Mouse (Mus musculus) midbrain, embryonic 16.5 days (tissue): ENCODE measurements around the gene Ctdspl. TPM values are rescaled to one million over a fixed set of nuclear protein-coding genes. Genes with fewer than 3 reads are reported as not detected.

Source experiments
- ATAC-seq: fragments of 200-750 bp; cut with Nextera tagmentation; 2 replicates; pipeline ENCODE4 v1.8.0; 2017; ENCODE audit warnings: moderate TSS enrichment
- H3K27ac ChIP-seq: fragments of 300-500 bp; sonication (generic); 2 replicates; pipeline ENCODE4 v1.5.1; 2014; ENCODE audit warnings: mild to moderate bottlenecking, low read length, mixed read lengths
- H3K27me3 ChIP-seq: fragments of 300-500 bp; sonication (generic); 2 replicates; pipeline ENCODE4 v1.6.1; 2014; ENCODE audit warnings: low read depth, low read length, mixed read lengths; ENCODE audit not compliant: control insufficient read depth, insufficient read depth
- H3K36me3 ChIP-seq: fragments of 300-500 bp; sonication (generic); 2 replicates; pipeline ENCODE4 v1.6.1; 2014; ENCODE audit warnings: mild to moderate bottlenecking, low read length, moderate library complexity, mixed read lengths; ENCODE audit not compliant: control insufficient read depth, insufficient read depth
- H3K4me1 ChIP-seq: fragments of 300-500 bp; sonication (generic); 2 replicates; pipeline ENCODE4 v1.6.1; 2014; ENCODE audit warnings: mild to moderate bottlenecking, low read length, mixed read lengths; ENCODE audit not compliant: control insufficient read depth, insufficient read depth
- H3K4me2 ChIP-seq: fragments of 300-500 bp; sonication (generic); 2 replicates; pipeline ENCODE4 v1.6.1; 2014; ENCODE audit warnings: mild to moderate bottlenecking, low read length, mixed read lengths
- H3K4me3 ChIP-seq: fragments of 300-500 bp; sonication (generic); 2 replicates; pipeline ENCODE4 v1.5.1; 2014; ENCODE audit warnings: low read depth, mild to moderate bottlenecking, low read length, moderate library complexity, mixed read lengths
- H3K9ac ChIP-seq: fragments of 300-500 bp; sonication (generic); 2 replicates; pipeline ENCODE4 v1.6.1; 2014; ENCODE audit warnings: low read depth, low read length, mixed read lengths
- H3K9me3 ChIP-seq: fragments of 300-500 bp; sonication (generic); replicated peaks from 2 replicates; pipeline ENCODE4 v1.6.1; 2014; ENCODE audit warnings: mild to moderate bottlenecking, low read length, mixed read lengths; ENCODE audit not compliant: control insufficient read depth, poor library complexity, severe bottlenecking
- WGBS: fragments of 180-500 bp; shearing (Covaris S2); extraction: QIAGEN DNeasy Blood & Tissue Kit; methylation state at CpG from one replicate; pipeline ENCODE4 v1.1.7; 2014; 5-methylcytosine and 5-hydroxymethylcytosine counted together
- polyA plus RNA-seq: library from polyadenylated mRNA; unstranded; fragments of >200 nt; fragmentation: Nextera tagmentation; extraction: Ambion mirVana; gene quantifications from 2 replicates; pipeline ENCODE4 v1.2.1, GENCODE M21; 2015

Ctdspl gene
- polyA plus RNA-seq, 1 experiment from 2014 or later, result 10.9 TPM

DNA sequence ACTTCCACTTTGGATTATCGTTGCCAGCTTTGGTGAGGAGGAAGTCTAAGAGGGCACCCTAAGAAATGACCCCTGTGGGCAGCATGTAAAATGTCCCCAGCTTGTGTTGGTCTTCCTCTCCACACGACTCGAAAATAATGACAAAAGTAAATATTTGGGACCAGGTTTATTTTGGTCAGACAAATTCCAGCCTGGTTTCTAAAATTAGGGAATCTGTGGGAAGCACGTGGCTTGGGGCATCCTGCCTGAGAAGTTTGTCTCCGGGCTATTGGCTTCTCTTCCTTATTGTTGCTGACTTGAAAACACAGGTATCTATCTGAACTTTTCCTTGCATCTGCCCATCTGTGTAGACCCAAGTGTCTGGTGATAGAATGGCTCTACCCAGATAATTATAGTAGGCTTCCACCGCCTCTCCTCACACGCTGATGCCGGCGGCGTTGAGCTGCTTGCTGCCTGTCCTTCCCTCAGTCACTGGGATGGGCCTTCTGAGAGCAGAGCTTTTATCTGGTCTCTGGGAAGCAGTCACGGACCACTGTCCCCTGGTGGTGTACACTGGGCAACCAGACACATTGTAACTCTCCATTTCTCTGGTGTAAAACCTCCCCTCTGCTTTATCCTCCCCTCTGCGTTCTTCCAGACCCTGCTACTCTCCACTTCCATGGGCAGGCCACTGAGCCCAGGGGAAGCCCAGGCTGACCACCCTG, 68.4 kb downstream of the Ctdspl start:
- H3K36me3 ChIP-seq, result no peaks in the 10 kb centered on the region
- 82% methylated on average over 12 of the region's 12 CpGs for WGBS
- H3K4me2 ChIP-seq, result no peak overlapping the region
- no peak overlapping the region for H3K4me3 ChIP-seq
- H3K9ac ChIP-seq, result no peak overlapping the region
- no peaks in the 10 kb centered on the region for H3K9me3 ChIP-seq
- H3K27me3 ChIP-seq, result no peaks in the 10 kb centered on the region
- H3K27ac ChIP-seq, result no peak overlapping the region
- no peak for ATAC-seq
- no peaks in the 10 kb centered on the region; the same call in 1 of the 2 replicates for H3K4me1 ChIP-seq

DNA sequence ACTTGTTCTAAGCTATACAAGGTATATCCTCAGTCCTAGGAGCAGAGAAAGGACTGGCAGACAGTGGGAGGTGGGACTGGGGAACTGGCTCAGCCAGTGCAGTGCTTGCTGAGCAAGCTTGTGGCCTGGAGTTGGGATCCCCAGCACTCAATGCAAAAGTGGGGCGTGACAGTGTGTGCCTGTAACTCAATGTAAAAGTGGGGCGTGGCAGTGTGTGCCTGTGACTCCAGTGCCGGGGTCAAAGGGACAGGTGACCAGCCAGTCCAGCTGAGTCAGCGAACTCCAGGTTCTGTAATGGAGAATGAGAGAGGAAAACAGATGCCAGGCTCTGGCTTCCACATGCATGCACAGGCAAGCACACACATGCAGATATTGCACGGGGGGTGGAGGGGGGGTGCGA, 69.3 kb downstream of the Ctdspl start:
- H3K27me3 ChIP-seq, result no peaks in the 10 kb centered on the region
- no peak overlapping the region for H3K27ac ChIP-seq
- H3K4me1 ChIP-seq, result no peaks in the 10 kb centered on the region; the same call in 1 of the 2 replicates
- 87% methylated on average over 6 of the region's 6 CpGs for WGBS
- no peaks in the 10 kb centered on the region for H3K36me3 ChIP-seq
- H3K9me3 ChIP-seq, result no peaks in the 10 kb centered on the region
- H3K9ac ChIP-seq, result no peak overlapping the region
- ATAC-seq, result no peak
- H3K4me2 ChIP-seq, result no peak overlapping the region
- no peak overlapping the region for H3K4me3 ChIP-seq

DNA sequence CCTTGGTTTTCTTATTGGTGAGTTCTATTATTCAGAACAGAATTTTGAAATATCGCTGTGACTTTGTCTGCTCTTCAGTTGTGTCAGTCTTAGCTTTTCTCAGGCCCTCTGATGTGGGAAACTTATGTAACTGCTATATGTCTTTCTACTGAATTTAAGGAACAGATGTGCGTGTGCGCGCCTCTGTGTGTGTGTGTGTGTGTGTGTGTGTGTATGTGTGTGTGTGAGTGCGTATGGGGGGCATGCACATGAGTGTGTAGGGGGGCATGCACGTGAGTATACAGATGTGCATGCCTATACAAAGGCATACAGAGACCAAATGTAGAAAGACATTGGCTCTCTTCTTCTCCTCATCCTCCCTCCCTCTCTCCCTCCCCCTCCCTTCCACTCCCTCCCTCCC, 71.0 kb downstream of the Ctdspl start:
- Histone ChIP-seq H3K36me3 (no peaks in the 10 kb centered on the region), H3K27ac (no peak overlapping the region), H3K4me2 (no peak overlapping the region), H3K9me3 (no peaks in the 10 kb centered on the region), H3K27me3 (no peaks in the 10 kb centered on the region), H3K4me3 (no peak overlapping the region), H3K9ac (no peak overlapping the region), H3K4me1 (no peaks in the 10 kb centered on the region)
- 91% methylated on average over 6 of the region's 6 CpGs for WGBS
- ATAC-seq, result no peak

DNA sequence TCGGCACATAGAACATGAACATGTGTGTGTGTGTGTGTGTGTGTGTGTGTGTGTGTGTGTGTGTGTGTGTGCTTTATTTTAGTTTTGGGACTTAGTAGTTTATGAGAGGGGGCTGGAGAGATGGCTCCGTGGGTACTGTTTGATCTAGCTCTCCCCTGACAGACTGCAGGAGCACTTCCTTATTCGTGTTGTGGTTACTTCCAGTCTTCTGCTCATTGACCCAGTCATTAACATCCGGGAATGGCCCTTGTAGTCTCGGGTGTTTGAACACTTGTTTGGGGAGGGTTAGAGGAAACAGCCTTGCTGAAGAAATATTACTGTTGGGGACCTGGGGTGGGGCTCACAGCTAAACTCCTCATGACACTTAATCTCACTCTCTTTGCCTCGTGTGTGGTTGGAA, 73.9 kb downstream of the Ctdspl start:
- no peak overlapping the region for H3K4me3 ChIP-seq
- H3K9me3 ChIP-seq, result no peaks in the 10 kb centered on the region
- WGBS, result 81% methylated on average over 6 of the region's 6 CpGs
- no peaks in the 10 kb centered on the region for H3K36me3 ChIP-seq
- no peak overlapping the region for H3K9ac ChIP-seq
- H3K27ac ChIP-seq, result no peak overlapping the region
- no peak for ATAC-seq
- H3K4me1 ChIP-seq, result no peaks in the 10 kb centered on the region
- H3K27me3 ChIP-seq, result no peaks in the 10 kb centered on the region
- no peak overlapping the region for H3K4me2 ChIP-seq

DNA sequence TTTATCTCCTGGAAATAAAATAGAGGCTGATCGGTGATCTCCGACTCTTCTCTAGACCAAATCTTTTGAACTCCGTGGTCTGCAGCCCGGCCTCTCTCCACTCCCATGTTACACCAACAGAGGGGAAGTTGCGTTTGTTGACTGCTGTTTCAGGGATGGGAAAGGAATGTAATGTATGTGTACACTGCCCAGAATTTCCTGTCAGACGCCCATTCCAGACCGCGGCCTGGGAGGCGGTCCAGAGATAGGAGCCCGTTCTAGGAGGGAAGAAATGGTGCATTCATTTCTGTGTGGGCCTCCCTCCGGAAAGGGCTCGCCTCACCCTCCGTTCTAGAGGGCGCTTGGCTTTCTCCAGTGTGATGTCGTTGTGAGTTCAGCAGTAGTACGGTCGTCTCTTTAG, 76.0 kb downstream of the Ctdspl start:
- Histone ChIP-seq H3K36me3 (no peaks in the 10 kb centered on the region), H3K27ac (no peak overlapping the region), H3K4me1 (no peaks in the 10 kb centered on the region), H3K9ac (no peak overlapping the region), H3K4me2 (no peak overlapping the region), H3K9me3 (no peaks in the 10 kb centered on the region), H3K27me3 (no peaks in the 10 kb centered on the region), H3K4me3 (no peak overlapping the region)
- 87% methylated on average over 17 of the region's 17 CpGs for WGBS
- no peak for ATAC-seq

DNA sequence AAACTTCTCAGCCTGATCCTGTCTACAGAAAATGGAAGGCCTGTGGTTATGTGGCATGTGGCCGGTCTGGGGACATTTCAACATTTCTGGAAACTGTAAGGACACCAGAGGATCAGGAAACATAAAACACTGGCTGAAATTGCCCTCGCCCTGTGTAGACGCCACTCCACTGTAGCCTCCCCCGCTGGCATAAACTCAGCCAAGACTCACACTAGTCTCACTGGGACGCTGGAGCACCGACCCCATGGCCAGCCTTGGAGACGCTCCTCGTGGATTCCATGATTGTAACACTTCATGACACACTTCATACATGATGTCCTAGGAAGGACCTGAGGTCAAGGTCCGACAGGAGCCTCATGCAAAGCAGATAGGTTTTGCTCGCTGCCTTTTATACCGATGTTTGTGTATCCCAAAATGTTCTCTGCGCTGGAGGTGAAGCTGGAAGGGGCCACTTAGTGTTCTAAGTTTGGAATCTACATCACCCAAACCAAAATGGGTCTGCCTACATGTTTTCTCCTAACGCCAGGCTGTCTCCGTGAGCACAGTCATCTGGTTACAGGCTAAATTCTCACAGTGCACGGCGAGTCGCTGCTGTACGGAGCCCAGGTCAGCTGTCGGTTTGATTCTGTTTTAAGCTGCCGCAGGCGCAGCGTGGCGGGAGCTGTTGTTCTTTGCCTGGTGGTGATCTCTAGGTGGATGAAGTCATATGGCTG, 77.9 kb downstream of the Ctdspl start:
- Histone ChIP-seq H3K27me3 (no peaks in the 10 kb centered on the region), H3K4me1 (no peaks in the 10 kb centered on the region), H3K4me2 (no peak overlapping the region), H3K4me3 (no peak overlapping the region), H3K27ac (no peak overlapping the region), H3K36me3 (no peaks in the 10 kb centered on the region), H3K9ac (no peak overlapping the region), H3K9me3 (no peaks in the 10 kb centered on the region)
- no peak for ATAC-seq
- 91% methylated on average over 23 of the region's 23 CpGs for WGBS

DNA sequence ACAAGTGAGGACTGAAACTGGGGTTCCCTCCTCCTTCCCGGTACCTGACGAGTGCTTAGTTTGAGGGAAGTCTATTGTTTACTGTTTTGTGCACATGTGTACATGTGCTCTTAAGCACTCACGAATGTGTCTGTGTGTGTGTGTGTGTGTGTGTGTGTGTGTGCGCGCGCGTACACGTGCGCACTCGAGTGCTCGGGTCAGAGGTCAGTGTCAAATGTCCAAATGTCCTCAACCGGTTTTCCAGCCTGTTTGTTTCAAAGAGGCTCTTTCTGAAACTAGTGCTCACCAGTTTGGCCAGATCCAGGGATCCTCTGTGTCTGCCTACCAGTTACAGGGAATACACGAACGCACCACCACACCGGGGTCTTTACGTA, 78.4 kb downstream of the Ctdspl start:
- Histone ChIP-seq H3K9ac (no peak overlapping the region), H3K27ac (no peak overlapping the region), H3K4me3 (no peak overlapping the region), H3K36me3 (no peaks in the 10 kb centered on the region), H3K4me2 (no peak overlapping the region), H3K4me1 (no peaks in the 10 kb centered on the region), H3K27me3 (no peaks in the 10 kb centered on the region), H3K9me3 (no peaks in the 10 kb centered on the region)
- 93% methylated on average over 16 of the region's 16 CpGs for WGBS
- no peak; the same call in 1 of the 2 replicates for ATAC-seq

DNA sequence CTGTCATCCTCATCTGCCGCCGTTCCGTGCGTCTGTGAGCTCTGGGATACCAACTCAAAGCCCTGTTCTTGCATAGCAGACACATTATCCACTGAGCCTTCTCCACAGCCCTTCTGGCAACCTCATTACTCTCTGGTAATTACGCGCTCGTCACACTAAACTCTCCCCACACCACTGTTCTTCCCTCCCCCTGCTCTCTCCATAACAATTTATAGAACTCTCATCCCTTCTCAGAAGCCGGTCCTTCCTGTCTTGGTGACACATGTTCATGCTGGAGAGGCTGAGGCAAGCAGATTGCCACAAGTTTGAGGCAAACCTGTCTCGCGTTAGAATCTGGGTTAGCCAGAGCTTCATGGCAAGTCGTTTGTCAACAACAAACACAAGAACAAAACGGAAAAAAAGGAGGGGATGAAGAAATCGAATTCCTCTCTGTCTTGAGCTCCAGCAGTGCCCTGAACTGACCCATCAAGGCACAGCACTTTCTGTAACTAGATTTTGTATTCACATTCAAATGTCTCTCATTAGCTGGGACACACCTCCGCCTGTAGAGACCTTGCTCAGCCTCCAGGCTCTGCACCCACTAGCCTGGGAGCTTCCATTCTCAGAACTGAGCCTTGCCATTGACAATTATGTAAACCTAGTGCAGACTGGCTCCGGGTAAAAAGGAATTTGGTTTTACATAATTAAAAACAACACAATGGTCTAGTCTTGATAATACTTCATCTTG, 79.2 kb downstream of the Ctdspl start:
- WGBS, result 76% methylated on average over 15 of the region's 15 CpGs
- no peak overlapping the region for H3K4me2 ChIP-seq
- no peaks in the 10 kb centered on the region for H3K4me1 ChIP-seq
- H3K27me3 ChIP-seq, result no peaks in the 10 kb centered on the region
- no peak for ATAC-seq
- no peaks in the 10 kb centered on the region for H3K9me3 ChIP-seq
- no peaks in the 10 kb centered on the region for H3K36me3 ChIP-seq
- no peak overlapping the region for H3K4me3 ChIP-seq
- H3K27ac ChIP-seq, result no peak overlapping the region
- H3K9ac ChIP-seq, result no peak overlapping the region

DNA sequence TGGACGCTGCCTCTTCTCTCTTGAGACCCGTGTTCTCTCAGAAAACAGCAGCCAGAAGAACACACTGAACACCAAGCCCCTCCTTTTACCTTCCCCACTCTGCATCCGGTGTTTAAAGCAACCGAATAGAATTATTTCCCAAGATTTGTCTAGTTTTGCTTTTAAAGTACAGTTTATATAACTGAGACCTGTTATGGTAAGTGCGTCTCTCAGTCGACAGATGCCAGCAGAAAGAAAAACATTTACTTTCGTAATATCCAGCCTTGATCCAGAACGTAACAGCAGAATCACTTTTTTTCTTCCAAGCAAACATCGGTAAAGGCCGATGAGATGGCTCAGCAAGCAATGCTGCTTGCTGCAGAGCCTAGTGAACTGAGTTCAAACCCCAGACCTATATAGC, 81.0 kb downstream of the Ctdspl start:
- H3K4me2 ChIP-seq, result no peak overlapping the region
- H3K4me3 ChIP-seq, result no peak overlapping the region
- H3K4me1 ChIP-seq, result no peaks in the 10 kb centered on the region
- H3K27me3 ChIP-seq, result no peaks in the 10 kb centered on the region
- H3K36me3 ChIP-seq, result no peaks in the 10 kb centered on the region; the same call in 1 of the 2 replicates
- no peaks in the 10 kb centered on the region for H3K9me3 ChIP-seq
- no peak for ATAC-seq
- H3K9ac ChIP-seq, result no peak overlapping the region
- 86% methylated on average over 10 of the region's 10 CpGs for whole genome bisulfite sequencing
- no peak overlapping the region for H3K27ac ChIP-seq
